8 mouse cellular contexts compared by ENCODE assay signal in the genomic region with DNA sequence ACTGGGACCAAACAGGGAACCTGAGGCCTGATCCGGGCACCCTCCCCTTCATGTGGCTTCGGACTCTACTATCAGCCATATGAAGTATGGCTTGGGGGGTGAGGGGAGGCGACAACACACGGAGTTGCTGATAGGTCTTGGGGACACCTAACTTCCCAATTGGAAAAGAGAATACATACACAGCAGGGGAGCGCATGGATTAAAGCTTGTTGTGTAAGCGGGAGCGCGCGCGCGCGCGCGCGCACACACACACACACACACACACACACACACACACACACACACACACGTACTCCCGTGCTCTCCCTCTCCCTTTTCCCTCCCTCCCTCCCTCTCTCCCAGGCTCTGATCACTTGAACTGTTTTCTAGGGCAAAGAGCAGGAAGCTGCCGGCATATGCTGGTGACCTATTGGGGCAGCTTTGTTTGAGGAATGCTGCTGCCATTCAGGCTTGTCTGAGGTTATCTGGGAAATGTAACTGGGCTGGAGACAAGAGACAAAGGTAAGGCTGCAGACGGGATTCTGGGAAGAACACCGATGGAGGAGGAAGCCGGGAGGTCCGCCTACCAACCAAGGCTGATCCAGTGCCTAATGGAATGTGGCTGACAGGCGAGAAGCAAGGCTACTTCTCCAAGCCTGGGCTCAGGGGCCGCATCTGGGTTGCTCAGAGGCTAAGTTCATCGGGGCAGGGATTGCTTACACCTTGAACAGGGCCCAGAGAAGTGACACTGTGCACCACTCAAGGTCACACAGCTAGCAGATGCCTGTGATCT. TPM values are rescaled to one million over a fixed set of nuclear protein-coding genes. Genes with fewer than 3 reads are reported as not detected.
DNase-seq lines count a peak whose midpoint lies in the region; ATAC-seq and TF ChIP-seq lines count a peak whose summit lies in the region.

No protein-coding gene starts in this region.

- no peak for TF ChIP-seq POLR2A in limb, embryonic 14.5 days (IDR thresholded peaks at IDR 0.05; ENCODE audit: borderline replicate concordance, extremely low read depth, insufficient read depth, insufficient read length)

- TF ChIP-seq EP300 in lung, postnatal 0 days (IDR thresholded peaks at IDR 0.05), result no peak

- ATAC-seq in lung, postnatal 0 days, result 0 out of 2 replicates have a peak, but pooled peaks have one; percentile 3
- ATAC-seq in limb, embryonic 14.5 days (ENCODE audit: low FRiP score, low read depth), result no peak
- ATAC-seq in stomach, embryonic 14.5 days (ENCODE audit: insufficient number of reproducible peaks, insufficient read depth, low FRiP score, low read depth), result 0 out of 2 replicates have a peak, but pooled peaks have one; percentile 10
- ATAC-seq in monocyte, adult 5-6 weeks (replicated peaks; ENCODE audit: insufficient number of reproducible peaks, low FRiP score, low TSS enrichment, poor library complexity, severe bottlenecking), result no peak
- ATAC-seq in megakaryocyte-erythroid progenitor cell, adult 5-6 weeks (replicated peaks; ENCODE audit: low FRiP score, low TSS enrichment, poor library complexity, severe bottlenecking), result no peak

- WGBS in lung, postnatal 0 days, result 22% methylated on average over 23 of the region's 25 CpGs
- WGBS in hindbrain, embryonic 10.5 days, result 2% methylated on average over 25 of the region's 25 CpGs
- WGBS in limb, embryonic 14.5 days, result 12% methylated on average over 25 of the region's 25 CpGs
- 8% methylated on average over 25 of the region's 25 CpGs for WGBS in stomach, embryonic 14.5 days

- H3K4me2 ChIP-seq in lung, postnatal 0 days (replicated peaks; ENCODE audit: low read depth, low read length), result no peak overlapping the region
- peak overlapping the region; percentile 21; the same call in 1 of the 2 replicates for H3K4me2 ChIP-seq in limb, embryonic 14.5 days (replicated peaks; ENCODE audit: low read depth, low read length, severe bottlenecking)
- peak overlapping the region; percentile 16; the same call in 1 of the 2 replicates for H3K4me2 ChIP-seq in stomach, embryonic 14.5 days (replicated peaks; ENCODE audit: low read depth, low read length)

- peak; percentile 77 for DNase-seq in lung, postnatal 0 days (ENCODE audit: low spot score)
- no peak for DNase-seq in lung, adult 18-20 months
- DNase-seq in embryo, embryonic 10.5 days (ENCODE audit: low spot score), result peak; percentile 77
- peak; percentile 76 for DNase-seq in hindbrain, embryonic 10.5 days (ENCODE audit: low spot score)
- no peak for DNase-seq in limb, embryonic 14.5 days (ENCODE audit: low spot score)

- H3K9me3 ChIP-seq in lung, postnatal 0 days (ENCODE audit: low read length), result no peaks in the 10 kb centered on the region
- no peaks in the 10 kb centered on the region for H3K9me3 ChIP-seq in hindbrain, embryonic 10.5 days
- no peaks in the 10 kb centered on the region for H3K9me3 ChIP-seq in limb, embryonic 14.5 days (ENCODE audit: control insufficient read depth, low read length)
- H3K9me3 ChIP-seq in stomach, embryonic 14.5 days (ENCODE audit: control insufficient read depth, low read depth, low read length), result no peaks in the 10 kb centered on the region

- no peak for TF ChIP-seq CTCF in lung, postnatal 0 days (IDR thresholded peaks at IDR 0.05)

- no peaks in the 10 kb centered on the region for H3K36me3 ChIP-seq in lung, postnatal 0 days (ENCODE audit: insufficient read depth, low read length)
- H3K36me3 ChIP-seq in hindbrain, embryonic 10.5 days, result no peaks in the 10 kb centered on the region
- no peaks in the 10 kb centered on the region for H3K36me3 ChIP-seq in limb, embryonic 14.5 days (ENCODE audit: control insufficient read depth, insufficient read depth, low read length)
- H3K36me3 ChIP-seq in stomach, embryonic 14.5 days (ENCODE audit: control insufficient read depth, insufficient read depth, low read length), result no peaks in the 10 kb centered on the region

- H3K4me3 ChIP-seq in lung, postnatal 0 days (ENCODE audit: low read depth, low read length), result no peak overlapping the region
- H3K4me3 ChIP-seq in hindbrain, embryonic 10.5 days, result peak overlapping the region; percentile 32
- no peak overlapping the region for H3K4me3 ChIP-seq in limb, embryonic 14.5 days (replicated peaks; ENCODE audit: low read length)
- H3K4me3 ChIP-seq in stomach, embryonic 14.5 days (ENCODE audit: low read depth, low read length), result no peak overlapping the region

- no peaks in the 10 kb centered on the region for H3K27me3 ChIP-seq in lung, postnatal 0 days (replicated peaks; ENCODE audit: insufficient read depth, low read length)
- H3K27me3 ChIP-seq in hindbrain, embryonic 10.5 days (ENCODE audit: insufficient read depth, poor library complexity, severe bottlenecking), result no peaks in the 10 kb centered on the region
- no peaks in the 10 kb centered on the region for H3K27me3 ChIP-seq in limb, embryonic 14.5 days (ENCODE audit: control insufficient read depth, insufficient read depth, low read length)
- no peaks in the 10 kb centered on the region for H3K27me3 ChIP-seq in stomach, embryonic 14.5 days (ENCODE audit: control insufficient read depth, insufficient read depth, low read length)

- no peak overlapping the region for H3K9ac ChIP-seq in lung, postnatal 0 days (replicated peaks; ENCODE audit: low read depth)
- peak overlapping the region; percentile 31 for H3K9ac ChIP-seq in limb, embryonic 14.5 days (ENCODE audit: low read depth, low read length, severe bottlenecking)
- peak overlapping the region; percentile 0; the same call in 1 of the 2 replicates for H3K9ac ChIP-seq in stomach, embryonic 14.5 days (replicated peaks; ENCODE audit: low read depth, low read length)

- H3K4me1 ChIP-seq in lung, postnatal 0 days (ENCODE audit: insufficient read depth, low read depth, low read length), result peaks cover 58% of the 10 kb centered on the region
- peaks cover 89% of the 10 kb centered on the region for H3K4me1 ChIP-seq in hindbrain, embryonic 10.5 days (replicated peaks)
- H3K4me1 ChIP-seq in limb, embryonic 14.5 days (ENCODE audit: control insufficient read depth, insufficient read depth, low read length), result peaks cover 66% of the 10 kb centered on the region
- H3K4me1 ChIP-seq in stomach, embryonic 14.5 days (ENCODE audit: control insufficient read depth, insufficient read depth, low read length), result peaks cover 71% of the 10 kb centered on the region

- H3K27ac ChIP-seq in lung, postnatal 0 days (ENCODE audit: low read length), result peak overlapping the region; percentile 97
- peak overlapping the region; percentile 98 for H3K27ac ChIP-seq in hindbrain, embryonic 10.5 days
- peak overlapping the region; percentile 99 for H3K27ac ChIP-seq in limb, embryonic 14.5 days (replicated peaks; ENCODE audit: low read depth, low read length)
- H3K27ac ChIP-seq in stomach, embryonic 14.5 days (ENCODE audit: low read length), result peak overlapping the region; percentile 100

RNA-seq across cellular contexts. Expression of a gene that starts 11.8 kb away (rescaled TPM):
- polyA plus RNA-seq in lung, postnatal 0 days (2015; fragmentation: Nextera tagmentation; extraction: Ambion mirVana), result 30.7 and 32.1 TPM in 2 replicates
- 60.0 and 65.2 TPM in 2 replicates for polyA plus RNA-seq in hindbrain, embryonic 10.5 days (2016; fragmentation: Nextera tagmentation; extraction: Ambion mirVana)
- polyA plus RNA-seq in limb, embryonic 14.5 days (2012; rRNA removed), result 47.6 and 49.5 TPM in 2 replicates
- polyA plus RNA-seq in limb, embryonic 14.5 days (2014; fragmentation: Nextera tagmentation; extraction: Ambion mirVana), result 30.2 and 39.8 TPM in 2 replicates
- 53.1 and 57.6 TPM in 2 replicates for polyA plus RNA-seq in stomach, embryonic 14.5 days (2014; fragmentation: Nextera tagmentation; extraction: Ambion mirVana)
- total RNA-seq in monocyte, adult 5-6 weeks (2017), result 42.6 to 54.2 TPM (median 44.4 TPM) in 3 replicates
- total RNA-seq in megakaryocyte-erythroid progenitor cell, adult 5-6 weeks (2014; fragmentation: Nextera tagmentation), result 70.9 and 80.1 TPM in 2 replicates
- 27.2 and 42.9 TPM in 2 replicates for total RNA-seq in megakaryocyte-erythroid progenitor cell, adult 5-6 weeks (2017)

Comparison
In these comparisons a context has a peak if more than half of its experiments do, and no peak if none do; other contexts are left out.
1. DNase-seq: peak in lung, postnatal 0 days (single experiment), embryo, embryonic 10.5 days (single experiment) and hindbrain, embryonic 10.5 days (single experiment); none in lung, adult 18-20 months (0 of 2) and limb, embryonic 14.5 days (single experiment).
2. ATAC-seq: peak in lung, postnatal 0 days (single experiment) and stomach, embryonic 14.5 days (single experiment); none in limb, embryonic 14.5 days (single experiment), monocyte, adult 5-6 weeks (single experiment) and megakaryocyte-erythroid progenitor cell, adult 5-6 weeks (single experiment).
3. Peak in every context shown above with its lines, with median percentiles within 50 percentile points of each other: H3K27ac ChIP-seq.